Mouse (Mus musculus): ENCODE measurements around the gene Lhx2. TPM values are rescaled to one million over a fixed set of nuclear protein-coding genes. Genes with fewer than 3 reads are reported as not detected.

Gene Lhx2
- polyA plus RNA-seq, 1 experiment from 2014 or later, result 0.70 TPM

GRCm38 (mm10) chr2:38367023-38367422, 27.9 kb downstream of the Lhx2 start:
- 0 out of 2 replicates have a peak, but pooled peaks have one; percentile 29 for ATAC-seq (ENCODE audit: insufficient number of reproducible peaks, low FRiP score)
- Histone ChIP-seq H3K9ac (no peak overlapping the region), H3K36me3 (no peaks in the 10 kb centered on the region), H3K27ac (ENCODE audit: poor library complexity, severe bottlenecking) (no peak overlapping the region), H3K4me1 (replicated peaks) (peaks cover 12% of the 10 kb centered on the region), H3K4me2 (no peak overlapping the region), H3K4me3 (no peak overlapping the region), H3K27me3 (replicated peaks) (peaks cover 89% of the 10 kb centered on the region), H3K9me3 (replicated peaks) (no peaks in the 10 kb centered on the region)
- 11% methylated on average over 9 of the region's 9 CpGs for WGBS

- ATAC-seq (ENCODE audit: insufficient number of reproducible peaks, low FRiP score), result no peak
- Histone ChIP-seq H3K9ac (no peak overlapping the region), H3K9me3 (replicated peaks) (no peaks in the 10 kb centered on the region), H3K4me2 (no peak overlapping the region), H3K36me3 (no peaks in the 10 kb centered on the region), H3K27ac (ENCODE audit: poor library complexity, severe bottlenecking) (no peak overlapping the region), H3K4me1 (replicated peaks) (peaks cover 12% of the 10 kb centered on the region), H3K27me3 (replicated peaks) (peaks cover 89% of the 10 kb centered on the region), H3K4me3 (no peak overlapping the region)
- WGBS, result 73% methylated on average over 5 of the region's 5 CpGs
These were observed 28.8 kb downstream of the Lhx2 start for GRCm38 (mm10) chr2:38367852-38368251.

- peak overlapping the region; percentile 42 for H3K4me3 ChIP-seq
- H3K27me3 ChIP-seq (replicated peaks), result peaks cover 89% of the 10 kb centered on the region
- no peak overlapping the region for H3K27ac ChIP-seq (ENCODE audit: poor library complexity, severe bottlenecking)
- 6% methylated on average over 31 of the region's 31 CpGs for WGBS
- H3K4me2 ChIP-seq, result peak overlapping the region; percentile 76
- H3K9me3 ChIP-seq (replicated peaks), result no peaks in the 10 kb centered on the region
- H3K36me3 ChIP-seq, result no peaks in the 10 kb centered on the region
- peaks cover 12% of the 10 kb centered on the region for H3K4me1 ChIP-seq (replicated peaks)
- H3K9ac ChIP-seq, result no peak overlapping the region; the same call in 1 of the 2 replicates
- peak; percentile 73; the same call in 1 of the 2 replicates for ATAC-seq (ENCODE audit: insufficient number of reproducible peaks, low FRiP score)
These were observed 29.8 kb downstream of the Lhx2 start for GRCm38 (mm10) chr2:38368746-38369330.

GRCm38 (mm10) chr2:38375606-38376304, 36.7 kb downstream of the Lhx2 start:
- peak overlapping the region; percentile 16 for H3K4me3 ChIP-seq
- no peaks in the 10 kb centered on the region for H3K36me3 ChIP-seq
- H3K4me1 ChIP-seq (replicated peaks), result peaks cover 18% of the 10 kb centered on the region
- H3K9ac ChIP-seq, result no peak overlapping the region; the same call in 1 of the 2 replicates
- no peaks in the 10 kb centered on the region for H3K9me3 ChIP-seq (replicated peaks)
- ATAC-seq (ENCODE audit: insufficient number of reproducible peaks, low FRiP score), result 0 out of 2 replicates have a peak, but pooled peaks have one; percentile 9
- WGBS, result 4% methylated on average over 20 of the region's 20 CpGs
- peak overlapping the region; percentile 54 for H3K4me2 ChIP-seq
- H3K27me3 ChIP-seq (replicated peaks), result peaks cover 94% of the 10 kb centered on the region
- no peak overlapping the region for H3K27ac ChIP-seq (ENCODE audit: poor library complexity, severe bottlenecking)

GRCm38 (mm10) chr2:38377254-38377653, 38.2 kb downstream of the Lhx2 start:
- no peaks in the 10 kb centered on the region for H3K36me3 ChIP-seq
- no peak overlapping the region for H3K4me2 ChIP-seq
- no peak overlapping the region for H3K27ac ChIP-seq (ENCODE audit: poor library complexity, severe bottlenecking)
- WGBS, result 82% methylated on average over 7 of the region's 7 CpGs
- H3K9me3 ChIP-seq (replicated peaks), result no peaks in the 10 kb centered on the region
- ATAC-seq (ENCODE audit: insufficient number of reproducible peaks, low FRiP score), result no peak
- H3K4me1 ChIP-seq (replicated peaks), result peaks cover 18% of the 10 kb centered on the region
- no peak overlapping the region for H3K9ac ChIP-seq
- peaks cover 80% of the 10 kb centered on the region for H3K27me3 ChIP-seq (replicated peaks)
- H3K4me3 ChIP-seq, result no peak overlapping the region

- Histone ChIP-seq H3K4me1 (replicated peaks) (peaks cover 18% of the 10 kb centered on the region), H3K4me2 (no peak overlapping the region), H3K27ac (ENCODE audit: poor library complexity, severe bottlenecking) (no peak overlapping the region), H3K36me3 (no peaks in the 10 kb centered on the region), H3K27me3 (replicated peaks) (peaks cover 69% of the 10 kb centered on the region), H3K9ac (no peak overlapping the region), H3K9me3 (replicated peaks) (no peaks in the 10 kb centered on the region), H3K4me3 (no peak overlapping the region)
- WGBS, result 21% methylated on average over 5 of the region's 5 CpGs
- ATAC-seq (ENCODE audit: insufficient number of reproducible peaks, low FRiP score), result no peak
These were observed 39.3 kb downstream of the Lhx2 start for GRCm38 (mm10) chr2:38378346-38378745.

GRCm38 (mm10) chr2:38378849-38379545, 39.9 kb downstream of the Lhx2 start:
- H3K27ac ChIP-seq (ENCODE audit: poor library complexity, severe bottlenecking), result no peak overlapping the region

GRCm38 (mm10) chr2:38379546-38379870, 40.4 kb downstream of the Lhx2 start:
- Histone ChIP-seq H3K4me2 (peak overlapping the region; percentile 66), H3K36me3 (no peaks in the 10 kb centered on the region), H3K9ac (peak overlapping the region; percentile 54; the same call in 1 of the 2 replicates), H3K27me3 (replicated peaks) (peaks cover 57% of the 10 kb centered on the region), H3K4me3 (peak overlapping the region; percentile 33), H3K9me3 (replicated peaks) (no peaks in the 10 kb centered on the region), H3K27ac (ENCODE audit: poor library complexity, severe bottlenecking) (no peak overlapping the region), H3K4me1 (replicated peaks) (peaks cover 18% of the 10 kb centered on the region)
- no peak for ATAC-seq (ENCODE audit: insufficient number of reproducible peaks, low FRiP score)
- 10% methylated on average over 4 of the region's 4 CpGs for WGBS

More at GRCm38 (mm10) chr2:38378849-38379545, 39.9 kb downstream of the Lhx2 start:
- 0 out of 2 replicates have a peak, but pooled peaks have one; percentile 31 for ATAC-seq (ENCODE audit: insufficient number of reproducible peaks, low FRiP score)
- no peaks in the 10 kb centered on the region for H3K9me3 ChIP-seq (replicated peaks)
- peak overlapping the region; percentile 33 for H3K4me3 ChIP-seq
- H3K4me1 ChIP-seq (replicated peaks), result peaks cover 18% of the 10 kb centered on the region
- peak overlapping the region; percentile 66 for H3K4me2 ChIP-seq
- peak overlapping the region; percentile 54 for H3K9ac ChIP-seq
- peaks cover 62% of the 10 kb centered on the region for H3K27me3 ChIP-seq (replicated peaks)
- H3K36me3 ChIP-seq, result no peaks in the 10 kb centered on the region
- WGBS, result 3% methylated on average over 29 of the region's 29 CpGs

- H3K27me3 ChIP-seq (replicated peaks), result peaks cover 48% of the 10 kb centered on the region
- H3K27ac ChIP-seq (ENCODE audit: poor library complexity, severe bottlenecking), result no peak overlapping the region
- H3K4me1 ChIP-seq (replicated peaks), result peaks cover 18% of the 10 kb centered on the region
- WGBS, result 31% methylated on average over 10 of the region's 10 CpGs
- H3K36me3 ChIP-seq, result no peaks in the 10 kb centered on the region
- no peak for ATAC-seq (ENCODE audit: insufficient number of reproducible peaks, low FRiP score)
- H3K9me3 ChIP-seq (replicated peaks), result no peaks in the 10 kb centered on the region
- no peak overlapping the region for H3K4me3 ChIP-seq
- H3K4me2 ChIP-seq, result no peak overlapping the region
- no peak overlapping the region for H3K9ac ChIP-seq
These were observed 41.3 kb downstream of the Lhx2 start for GRCm38 (mm10) chr2:38380136-38381083.

- Histone ChIP-seq H3K27ac (ENCODE audit: poor library complexity, severe bottlenecking) (no peak overlapping the region), H3K27me3 (replicated peaks) (no peaks in the 10 kb centered on the region), H3K4me2 (no peak overlapping the region), H3K9me3 (replicated peaks) (no peaks in the 10 kb centered on the region), H3K9ac (no peak overlapping the region), H3K36me3 (no peaks in the 10 kb centered on the region), H3K4me3 (no peak overlapping the region), H3K4me1 (replicated peaks) (0 out of 2 replicates have a peak, but pooled peaks cover 4% of the 10 kb centered on the region)
- no peak for ATAC-seq (ENCODE audit: insufficient number of reproducible peaks, low FRiP score)
- WGBS, result 72% methylated on average over 10 of the region's 10 CpGs
These were observed 48.6 kb downstream of the Lhx2 start for GRCm38 (mm10) chr2:38387568-38388262.
